Mouse (Mus musculus): ENCODE measurements around the gene Mcm5.

GRCm38 (mm10) chr8:75078215-75078614 lies 31.2 kb upstream of the Mcm5 start:
- TF ChIP-seq EP300 (optimal IDR thresholded peaks at IDR 0.05) (no peak), CTCF (IDR thresholded peaks at IDR 0.05; ENCODE audit: low read depth) (no peak)
